Mouse (Mus musculus) hindbrain, embryonic 11.5 days (tissue): ENCODE measurements around the gene Boc. TPM values are rescaled to one million over a fixed set of nuclear protein-coding genes. Genes with fewer than 3 reads are reported as not detected.

Experiments
- ATAC-seq: fragments of 200-750 bp; cut with Nextera tagmentation; 2 replicates; pipeline ENCODE4 v1.8.0; 2017; ENCODE audit warnings: mild to moderate bottlenecking, moderate TSS enrichment, moderate library complexity; ENCODE audit not compliant: low FRiP score
- DNase-seq: peaks from one replicate; pipeline ENCODE4 v3.0.0-alpha.2; 2015; ENCODE audit warnings: low spot score
- H3K27ac ChIP-seq: fragments of 300-500 bp; sonication (generic); 2 replicates; pipeline ENCODE4 v1.5.1; 2014; ENCODE audit warnings: mild to moderate bottlenecking, low read depth, low read length
- H3K27me3 ChIP-seq: fragments of 300-500 bp; sonication (generic); 2 replicates; pipeline ENCODE4 v1.6.1; 2014; ENCODE audit warnings: mild to moderate bottlenecking, low read length, moderate library complexity, mixed read lengths; ENCODE audit not compliant: control insufficient read depth, insufficient read depth
- H3K36me3 ChIP-seq: fragments of 300-500 bp; sonication (generic); 2 replicates; pipeline ENCODE4 v1.6.1; 2014; ENCODE audit warnings: mild to moderate bottlenecking, low read length, moderate library complexity, mixed read lengths; ENCODE audit not compliant: control insufficient read depth, insufficient read depth
- H3K4me1 ChIP-seq: fragments of 300-500 bp; sonication (generic); replicated peaks from 2 replicates; pipeline ENCODE4 v1.6.1; 2014; ENCODE audit warnings: low read length, mixed read lengths; ENCODE audit not compliant: control insufficient read depth, insufficient read depth
- H3K4me2 ChIP-seq: fragments of 300-500 bp; sonication (generic); replicated peaks from 2 replicates; pipeline ENCODE4 v1.6.1; 2014; ENCODE audit warnings: mild to moderate bottlenecking, low read depth, low read length
- H3K4me3 ChIP-seq: fragments of 300-500 bp; sonication (generic); 2 replicates; pipeline ENCODE4 v1.5.1; 2014; ENCODE audit warnings: low read depth, low read length
- H3K9ac ChIP-seq: fragments of 300-500 bp; sonication (generic); 2 replicates; pipeline ENCODE4 v1.6.1; 2014; ENCODE audit warnings: low read depth, low read length
- H3K9me3 ChIP-seq: fragments of 300-500 bp; sonication (generic); 2 replicates; pipeline ENCODE4 v1.6.1; 2016; ENCODE audit warnings: low read length; ENCODE audit not compliant: control insufficient read depth
- WGBS: fragments of 180-500 bp; shearing (Covaris S2); extraction: QIAGEN DNeasy Blood & Tissue Kit; methylation state at CpG from one replicate; pipeline ENCODE4 v1.1.7; 2014; 5-methylcytosine and 5-hydroxymethylcytosine counted together
- polyA plus RNA-seq: library from polyadenylated mRNA; unstranded; fragments of >200 nt; fragmentation: Nextera tagmentation; extraction: Ambion mirVana; gene quantifications from 2 replicates; pipeline ENCODE4 v1.2.1, GENCODE M21; 2014

The Boc gene
- polyA plus RNA-seq, 1 experiment from 2014 or later, result 34.3 TPM

- Histone ChIP-seq H3K27me3 (no peaks in the 10 kb centered on the region), H3K9me3 (no peaks in the 10 kb centered on the region), H3K9ac (no peak overlapping the region), H3K4me3 (no peak overlapping the region), H3K36me3 (0 out of 2 replicates have a peak, but pooled peaks cover 4% of the 10 kb centered on the region), H3K4me1 (no peaks in the 10 kb centered on the region), H3K27ac (no peak overlapping the region), H3K4me2 (no peak overlapping the region)
- WGBS, result 89% methylated on average over 13 of the region's 13 CpGs
- DNase-seq (no peak), ATAC-seq (no peak)
Observed at GRCm38 (mm10) chr16:44508772-44509171, 49.9 kb downstream of the Boc start.

- 84% methylated on average over 5 of the region's 5 CpGs for whole genome bisulfite sequencing
- Histone ChIP-seq H3K4me1 (no peaks in the 10 kb centered on the region), H3K9ac (no peak overlapping the region), H3K27ac (no peak overlapping the region), H3K36me3 (peaks cover 9% of the 10 kb centered on the region), H3K4me3 (no peak overlapping the region), H3K9me3 (no peaks in the 10 kb centered on the region), H3K27me3 (no peaks in the 10 kb centered on the region), H3K4me2 (no peak overlapping the region)
- DNase-seq (no peak), ATAC-seq (no peak)
Observed at GRCm38 (mm10) chr16:44508025-44508424, 50.7 kb downstream of the Boc start.

GRCm38 (mm10) chr16:44507027-44507929, 51.4 kb downstream of the Boc start:
- Histone ChIP-seq H3K4me1 (no peaks in the 10 kb centered on the region), H3K27me3 (no peaks in the 10 kb centered on the region), H3K4me3 (no peak overlapping the region), H3K4me2 (no peak overlapping the region), H3K27ac (no peak overlapping the region; the same call in 1 of the 2 replicates), H3K36me3 (peaks cover 11% of the 10 kb centered on the region), H3K9me3 (no peaks in the 10 kb centered on the region), H3K9ac (no peak overlapping the region)
- 0 out of 2 replicates have a peak, but pooled peaks have one; percentile 23 for ATAC-seq
- 73% methylated on average over 10 of the region's 10 CpGs for WGBS
- DNase-seq, result no peak

- no peaks in the 10 kb centered on the region for H3K27me3 ChIP-seq
- ATAC-seq (no peak), DNase-seq (no peak)
- H3K4me1 ChIP-seq, result no peaks in the 10 kb centered on the region
- 69% methylated on average over 1 of the region's 1 CpGs for WGBS
- H3K9me3 ChIP-seq, result no peaks in the 10 kb centered on the region
- no peak overlapping the region for H3K4me3 ChIP-seq
- no peak overlapping the region for H3K27ac ChIP-seq
- no peak overlapping the region for H3K9ac ChIP-seq
- H3K4me2 ChIP-seq, result no peak overlapping the region
- H3K36me3 ChIP-seq, result peaks cover 16% of the 10 kb centered on the region
Observed at GRCm38 (mm10) chr16:44505243-44505642, 53.5 kb downstream of the Boc start.

- ATAC-seq, result peak; percentile 29; the same call in 1 of the 2 replicates
- no peak overlapping the region for H3K27ac ChIP-seq
Observed at GRCm38 (mm10) chr16:44502895-44503575, 55.7 kb downstream of the Boc start.

GRCm38 (mm10) chr16:44502325-44502724, 56.4 kb downstream of the Boc start:
- H3K9ac ChIP-seq, result no peak overlapping the region
- no peak overlapping the region for H3K27ac ChIP-seq
- H3K4me2 ChIP-seq, result no peak overlapping the region
- DNase-seq (no peak), ATAC-seq (no peak)
- 86% methylated on average over 7 of the region's 7 CpGs for WGBS
- peaks cover 33% of the 10 kb centered on the region for H3K36me3 ChIP-seq
- no peak overlapping the region for H3K4me3 ChIP-seq
- H3K27me3 ChIP-seq, result no peaks in the 10 kb centered on the region
- H3K9me3 ChIP-seq, result no peaks in the 10 kb centered on the region
- no peaks in the 10 kb centered on the region for H3K4me1 ChIP-seq

More at GRCm38 (mm10) chr16:44502895-44503575, 55.7 kb downstream of the Boc start:
- DNase-seq, result no peak
- Histone ChIP-seq H3K36me3 (peaks cover 33% of the 10 kb centered on the region), H3K9me3 (no peaks in the 10 kb centered on the region), H3K27me3 (no peaks in the 10 kb centered on the region), H3K4me2 (no peak overlapping the region), H3K9ac (no peak overlapping the region), H3K4me3 (no peak overlapping the region), H3K4me1 (no peaks in the 10 kb centered on the region)
- WGBS, result 72% methylated on average over 8 of the region's 8 CpGs

- 93% methylated on average over 10 of the region's 10 CpGs for WGBS
- H3K27me3 ChIP-seq, result no peaks in the 10 kb centered on the region
- H3K4me3 ChIP-seq, result no peak overlapping the region
- H3K27ac ChIP-seq, result no peak overlapping the region
- no peaks in the 10 kb centered on the region for H3K9me3 ChIP-seq
- no peak overlapping the region for H3K4me2 ChIP-seq
- DNase-seq (no peak), ATAC-seq (no peak)
- H3K36me3 ChIP-seq, result peaks cover 33% of the 10 kb centered on the region
- H3K4me1 ChIP-seq, result no peaks in the 10 kb centered on the region
- H3K9ac ChIP-seq, result no peak overlapping the region
Observed at GRCm38 (mm10) chr16:44501783-44502182, 56.9 kb downstream of the Boc start.

GRCm38 (mm10) chr16:44498447-44498846, 60.2 kb downstream of the Boc start:
- ATAC-seq (no peak), DNase-seq (no peak)
- peaks cover 38% of the 10 kb centered on the region for H3K36me3 ChIP-seq
- no peaks in the 10 kb centered on the region for H3K4me1 ChIP-seq
- H3K27ac ChIP-seq, result no peak overlapping the region
- H3K9ac ChIP-seq, result no peak overlapping the region
- H3K4me2 ChIP-seq, result no peak overlapping the region
- 92% methylated on average over 3 of the region's 3 CpGs for WGBS
- H3K4me3 ChIP-seq, result no peak overlapping the region
- no peaks in the 10 kb centered on the region for H3K9me3 ChIP-seq
- H3K27me3 ChIP-seq, result no peaks in the 10 kb centered on the region
